Mouse (Mus musculus) hindbrain, embryonic 13.5 days (tissue): ENCODE measurements at regions not wholly inside any gene's neighbourhood (a gene's known extent, or its start where the extent isn't known, plus 50 kb on each side); places are given as distances from the start of the nearest gene placed in this dataset.

Experiments used
- ATAC-seq: fragments of 200-750 bp; cut with Nextera tagmentation; 2 replicates; pipeline ENCODE4 v1.8.0; 2017; ENCODE audit warnings: moderate TSS enrichment; ENCODE audit not compliant: low FRiP score
- H3K27ac ChIP-seq: fragments of 300-500 bp; sonication (generic); 2 replicates; pipeline ENCODE4 v1.5.1; 2015; ENCODE audit warnings: inconsistent platforms, mild to moderate bottlenecking, moderate library complexity
- H3K27me3 ChIP-seq: fragments of 300-500 bp; sonication (generic); 2 replicates; pipeline ENCODE4 v1.6.1; 2015; ENCODE audit warnings: mild to moderate bottlenecking, inconsistent platforms
- H3K36me3 ChIP-seq: fragments of 300-500 bp; sonication (generic); 2 replicates; pipeline ENCODE4 v1.6.1; 2015; ENCODE audit warnings: mild to moderate bottlenecking, inconsistent platforms
- H3K4me1 ChIP-seq: fragments of 300-500 bp; sonication (generic); replicated peaks from 2 replicates; pipeline ENCODE4 v1.6.1; 2015; ENCODE audit warnings: inconsistent platforms
- H3K4me2 ChIP-seq: fragments of 300-500 bp; sonication (generic); 2 replicates; pipeline ENCODE4 v1.6.1; 2015; ENCODE audit warnings: inconsistent platforms, mild to moderate bottlenecking, moderate library complexity
- H3K4me3 ChIP-seq: fragments of 300-500 bp; sonication (generic); 2 replicates; pipeline ENCODE4 v1.5.1; 2015; ENCODE audit warnings: mild to moderate bottlenecking, inconsistent platforms
- H3K9ac ChIP-seq: fragments of 300-500 bp; sonication (generic); 2 replicates; pipeline ENCODE4 v1.6.1; 2015; ENCODE audit warnings: mild to moderate bottlenecking, inconsistent platforms
- H3K9me3 ChIP-seq: fragments of 300-500 bp; sonication (generic); 2 replicates; pipeline ENCODE4 v1.6.1; 2016; ENCODE audit warnings: inconsistent platforms
- WGBS: fragments of 180-500 bp; shearing (Covaris S2); methylation state at CpG from one replicate; pipeline ENCODE4 v1.1.7; 2015; 5-methylcytosine and 5-hydroxymethylcytosine counted together

DNA sequence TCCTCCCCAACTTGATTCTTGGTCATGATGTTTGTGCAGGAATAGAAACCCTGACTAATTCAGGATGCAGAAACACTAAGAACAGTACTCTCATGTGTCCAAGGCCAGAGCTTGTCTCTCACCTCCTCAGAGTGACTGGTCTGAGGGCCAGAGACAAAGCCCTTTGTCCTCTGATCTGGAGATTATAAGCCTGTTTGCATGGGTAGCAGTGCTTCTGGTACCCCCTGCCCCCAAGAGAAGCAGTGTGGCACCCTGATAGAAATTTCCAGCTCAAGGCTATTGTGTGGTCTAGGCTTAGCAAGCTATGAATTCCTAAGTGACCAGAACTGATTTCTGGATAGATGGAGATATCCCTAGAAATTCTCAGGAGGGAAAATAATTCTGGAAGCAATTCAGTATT, 380.2 kb downstream of the Cd83 start:
- ATAC-seq = no peak
- no peaks in the 10 kb centered on the region for H3K36me3 ChIP-seq
- no peak overlapping the region for H3K9ac ChIP-seq
- no peaks in the 10 kb centered on the region for H3K27me3 ChIP-seq
- no peaks in the 10 kb centered on the region for H3K4me1 ChIP-seq
- no peak overlapping the region for H3K27ac ChIP-seq
- no peak overlapping the region for H3K4me2 ChIP-seq
- H3K9me3 ChIP-seq = no peaks in the 10 kb centered on the region
- no peak overlapping the region for H3K4me3 ChIP-seq

DNA sequence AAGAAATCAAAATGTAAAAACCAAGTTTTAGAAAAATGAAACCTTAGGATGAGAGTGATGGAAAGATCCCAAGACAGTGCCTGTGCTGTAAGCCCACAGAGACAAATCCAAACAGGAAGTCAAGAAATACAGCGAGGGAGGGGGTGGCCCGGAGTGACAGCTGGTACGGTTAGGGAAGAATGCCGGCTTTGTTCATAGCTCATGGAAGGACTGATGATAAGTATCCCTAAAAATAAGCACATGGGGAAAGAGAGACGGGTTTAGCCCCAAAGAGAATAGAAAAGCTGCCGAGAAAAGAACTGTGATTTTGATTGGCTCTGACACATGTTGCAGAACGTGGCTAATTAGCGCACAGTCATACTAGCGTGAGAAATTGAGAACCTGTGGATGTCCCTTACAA, 382.6 kb downstream of the Cd83 start:
- H3K9ac ChIP-seq = no peak overlapping the region
- H3K4me2 ChIP-seq = no peak overlapping the region
- no peaks in the 10 kb centered on the region for H3K36me3 ChIP-seq
- H3K27ac ChIP-seq = no peak overlapping the region
- 73% methylated on average over 9 of the region's 9 CpGs for WGBS
- no peak for ATAC-seq
- H3K9me3 ChIP-seq = no peaks in the 10 kb centered on the region
- no peak overlapping the region for H3K4me3 ChIP-seq
- H3K27me3 ChIP-seq = no peaks in the 10 kb centered on the region
- H3K4me1 ChIP-seq = no peaks in the 10 kb centered on the region

DNA sequence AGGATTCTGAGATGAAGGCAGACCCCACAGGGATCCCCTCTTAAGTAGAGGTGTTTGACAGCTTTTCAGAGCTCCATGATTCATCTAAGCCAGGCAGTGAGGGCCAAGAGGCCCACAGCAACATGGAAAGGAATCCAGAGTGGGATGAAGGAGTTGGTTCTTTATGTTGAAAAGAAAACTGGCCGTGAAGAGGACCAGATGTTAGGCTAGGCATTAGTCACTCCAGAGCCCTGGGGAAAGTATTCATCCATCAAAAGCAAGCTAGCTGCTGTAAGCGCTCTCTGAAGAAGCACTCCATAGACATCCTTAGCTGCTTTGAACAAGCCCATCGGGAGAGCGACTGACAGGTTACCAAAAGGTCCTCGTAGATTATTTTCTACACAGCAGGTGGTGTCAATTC, 383.6 kb downstream of the Cd83 start:
- H3K4me1 ChIP-seq = no peaks in the 10 kb centered on the region
- WGBS = 60% methylated on average over 5 of the region's 5 CpGs

DNA sequence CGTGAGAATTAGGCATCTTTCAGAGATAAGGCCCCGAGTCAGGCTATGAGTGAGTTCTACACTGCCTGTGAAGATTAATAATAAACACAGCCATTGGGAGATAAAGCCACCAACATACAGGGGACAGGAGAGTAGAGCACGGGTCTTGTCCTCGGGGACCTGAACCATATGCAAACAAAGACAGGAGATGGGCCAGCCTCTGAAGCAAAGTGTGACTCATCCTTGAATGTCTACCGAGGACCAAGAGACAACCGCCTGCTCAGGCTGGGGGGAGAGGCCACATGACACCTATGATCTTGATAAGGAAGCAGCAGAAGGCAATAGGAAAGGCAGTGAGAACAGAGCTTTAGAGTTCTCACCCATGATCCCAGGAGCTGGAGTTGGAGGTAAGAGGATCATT, 387.1 kb downstream of the Cd83 start:
- no peak overlapping the region for H3K27ac ChIP-seq
- no peaks in the 10 kb centered on the region for H3K27me3 ChIP-seq
- H3K4me3 ChIP-seq = no peak overlapping the region
- WGBS = 86% methylated on average over 6 of the region's 6 CpGs
- H3K4me2 ChIP-seq = no peak overlapping the region
- no peak for ATAC-seq
- no peaks in the 10 kb centered on the region for H3K9me3 ChIP-seq
- no peak overlapping the region for H3K9ac ChIP-seq
- no peaks in the 10 kb centered on the region for H3K36me3 ChIP-seq
- no peaks in the 10 kb centered on the region for H3K4me1 ChIP-seq

More for the DNA sequence above, 383.6 kb downstream of the Cd83 start:
- H3K4me2 ChIP-seq = no peak overlapping the region
- no peaks in the 10 kb centered on the region for H3K27me3 ChIP-seq
- H3K36me3 ChIP-seq = no peaks in the 10 kb centered on the region
- H3K9me3 ChIP-seq = no peaks in the 10 kb centered on the region
- no peak overlapping the region for H3K9ac ChIP-seq
- H3K27ac ChIP-seq = no peak overlapping the region
- no peak overlapping the region for H3K4me3 ChIP-seq
- no peak for ATAC-seq

DNA sequence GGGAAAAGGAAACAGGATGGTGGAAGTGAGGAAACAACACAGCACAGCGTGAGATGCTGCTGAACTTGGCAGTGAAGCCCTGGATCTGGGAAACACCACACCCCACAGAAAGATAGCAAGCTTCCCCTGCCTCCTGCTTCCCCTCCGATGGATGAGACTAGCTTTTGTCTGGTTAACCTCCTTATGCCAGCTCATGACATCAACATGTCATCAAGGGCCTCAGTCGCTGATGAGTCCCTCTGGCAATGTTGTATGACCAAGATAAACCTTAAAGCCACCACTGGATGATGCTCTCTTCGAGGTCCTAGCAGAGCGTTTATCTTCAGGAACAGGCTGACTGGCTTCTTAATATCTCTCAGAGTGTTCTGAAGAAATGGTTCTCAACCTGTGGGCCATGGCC, 388.1 kb downstream of the Cd83 start:
- H3K36me3 ChIP-seq = no peaks in the 10 kb centered on the region
- H3K4me3 ChIP-seq = no peak overlapping the region
- H3K4me2 ChIP-seq = no peak overlapping the region
- H3K9ac ChIP-seq = no peak overlapping the region
- H3K27ac ChIP-seq = no peak overlapping the region
- no peak for ATAC-seq
- no peaks in the 10 kb centered on the region for H3K9me3 ChIP-seq
- no peaks in the 10 kb centered on the region for H3K4me1 ChIP-seq
- 88% methylated on average over 5 of the region's 5 CpGs for WGBS
- no peaks in the 10 kb centered on the region for H3K27me3 ChIP-seq

DNA sequence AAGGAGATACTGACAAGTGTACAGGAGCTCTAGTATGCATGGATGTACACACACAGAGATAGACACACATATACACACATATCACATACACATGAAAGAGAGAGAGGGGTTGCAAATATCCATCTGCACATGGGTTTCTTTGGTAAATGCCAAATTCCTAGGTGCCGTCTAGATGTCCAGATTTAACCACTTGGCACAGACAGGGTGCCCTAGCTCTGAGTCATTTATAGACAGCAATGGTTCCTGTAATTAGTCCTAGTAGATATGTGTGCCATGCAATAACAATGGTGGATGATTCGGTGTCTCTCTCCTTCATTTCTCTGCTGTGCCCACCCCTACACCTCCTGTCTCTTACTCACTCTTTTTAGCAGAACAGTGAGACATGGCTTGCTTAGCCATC, 389.7 kb downstream of the Cd83 start:
- Histone ChIP-seq H3K9ac (no peak overlapping the region), H3K4me3 (no peak overlapping the region), H3K27ac (no peak overlapping the region), H3K4me2 (no peak overlapping the region), H3K36me3 (no peaks in the 10 kb centered on the region), H3K9me3 (no peaks in the 10 kb centered on the region), H3K4me1 (no peaks in the 10 kb centered on the region), H3K27me3 (no peaks in the 10 kb centered on the region)
- WGBS = 98% methylated on average over 2 of the region's 2 CpGs
- no peak for ATAC-seq

DNA sequence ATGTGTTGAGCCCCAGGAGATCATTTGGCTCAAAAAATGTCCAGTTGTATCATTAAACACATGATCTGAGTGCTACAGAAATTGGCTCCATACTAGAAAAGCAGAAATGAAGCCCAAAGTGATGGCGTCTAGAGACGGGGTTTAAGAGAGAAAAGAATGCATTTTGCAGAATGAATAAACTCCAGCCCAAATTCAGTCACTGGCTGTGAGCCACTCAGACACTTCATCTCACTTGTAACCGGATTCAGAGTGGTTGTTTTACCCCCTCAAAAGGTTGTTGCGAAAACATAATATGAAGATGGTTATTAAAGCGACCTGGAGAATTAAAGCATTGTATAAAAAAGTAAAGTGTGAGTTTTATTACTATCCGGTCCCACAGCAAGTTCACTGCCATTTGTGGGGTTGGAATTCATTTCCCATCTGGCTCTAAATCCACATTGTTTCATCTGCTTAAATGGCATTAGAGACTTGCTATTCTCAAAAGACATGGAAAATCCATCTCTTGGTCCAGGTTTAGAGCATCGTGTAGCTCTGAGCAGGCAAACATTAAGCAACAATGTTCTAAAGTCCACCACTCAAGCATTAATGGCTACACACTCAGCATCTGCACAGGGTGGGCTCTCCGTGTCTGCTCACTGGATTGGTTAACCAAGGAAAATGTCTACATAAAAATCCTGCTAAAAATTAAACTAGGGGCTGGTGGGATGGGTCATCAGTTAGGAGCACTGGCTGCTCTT, 390.9 kb downstream of the Cd83 start:
- WGBS = 89% methylated on average over 8 of the region's 8 CpGs
- Histone ChIP-seq H3K4me1 (no peaks in the 10 kb centered on the region), H3K4me3 (no peak overlapping the region), H3K4me2 (no peak overlapping the region), H3K27me3 (no peaks in the 10 kb centered on the region), H3K9me3 (no peaks in the 10 kb centered on the region), H3K27ac (no peak overlapping the region), H3K36me3 (no peaks in the 10 kb centered on the region), H3K9ac (no peak overlapping the region)
- ATAC-seq = no peak

DNA sequence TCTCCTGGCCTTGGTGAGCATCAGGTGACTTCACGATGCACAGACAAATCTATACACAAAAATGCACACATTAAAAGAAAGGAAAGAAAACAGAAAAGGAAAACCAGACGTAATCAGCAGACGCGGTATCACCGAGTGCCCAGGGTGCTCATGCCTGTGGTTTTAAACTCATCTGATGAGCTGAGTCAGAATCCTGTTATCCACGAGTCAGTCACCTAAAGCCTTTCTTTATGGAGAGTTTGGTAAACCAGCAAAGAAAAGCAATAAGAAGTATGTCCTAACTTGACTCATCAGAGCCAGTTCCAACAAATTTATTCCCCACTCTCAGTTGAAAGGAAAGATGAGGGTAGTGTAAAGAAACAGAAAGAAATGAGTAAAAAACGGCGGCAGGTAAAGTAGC, 391.5 kb downstream of the Cd83 start:
- Histone ChIP-seq H3K4me1 (no peaks in the 10 kb centered on the region), H3K9ac (no peak overlapping the region), H3K27ac (no peak overlapping the region), H3K4me3 (no peak overlapping the region), H3K27me3 (no peaks in the 10 kb centered on the region), H3K9me3 (no peaks in the 10 kb centered on the region), H3K36me3 (no peaks in the 10 kb centered on the region), H3K4me2 (no peak overlapping the region)
- 91% methylated on average over 8 of the region's 8 CpGs for WGBS
- ATAC-seq = no peak

DNA sequence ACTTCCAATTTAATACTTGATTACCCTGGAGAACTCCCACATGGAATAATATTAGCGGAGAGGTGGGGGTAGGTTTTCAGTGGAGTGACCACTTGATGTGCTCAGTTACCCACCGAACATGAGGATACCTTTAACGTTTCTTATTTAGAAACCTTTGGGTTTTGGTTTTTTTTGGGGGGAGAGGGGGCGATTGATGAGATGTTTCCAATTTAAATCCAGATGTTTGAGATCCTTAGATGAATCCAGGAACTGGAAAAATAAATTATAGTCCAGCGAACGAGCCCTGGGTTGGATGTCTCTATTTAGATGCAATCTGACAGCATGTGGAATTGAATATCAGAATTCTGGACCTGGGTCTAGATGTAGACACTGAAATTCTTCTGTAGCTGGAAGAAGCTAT, 393.4 kb downstream of the Cd83 start:
- Histone ChIP-seq H3K9ac (no peak overlapping the region), H3K9me3 (no peaks in the 10 kb centered on the region), H3K4me3 (no peak overlapping the region), H3K4me2 (no peak overlapping the region), H3K27me3 (no peaks in the 10 kb centered on the region), H3K4me1 (peaks cover 6% of the 10 kb centered on the region; the same call in 1 of the 2 replicates), H3K27ac (no peak overlapping the region), H3K36me3 (no peaks in the 10 kb centered on the region)
- WGBS = 75% methylated on average over 6 of the region's 6 CpGs
- no peak for ATAC-seq

DNA sequence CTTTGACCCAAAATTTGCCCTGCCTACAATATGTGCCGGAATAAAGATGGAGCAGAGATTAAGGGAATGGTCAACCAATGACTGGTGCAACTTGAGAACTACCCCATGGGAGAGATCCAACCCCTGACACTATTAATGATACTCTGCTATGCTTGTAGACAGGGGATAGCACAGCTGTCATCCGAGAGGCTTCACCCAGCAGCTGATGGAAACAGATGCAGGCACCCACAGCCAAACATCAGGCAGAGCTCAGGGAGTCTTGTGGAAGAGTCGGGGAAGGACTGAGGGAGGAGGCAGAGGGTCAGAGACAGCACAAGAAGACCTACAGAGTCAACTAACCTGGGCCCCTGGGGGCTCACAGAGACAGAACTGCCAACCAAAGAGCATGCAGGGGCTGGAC, 395.8 kb downstream of the Cd83 start:
- H3K4me2 ChIP-seq = no peak overlapping the region
- H3K27me3 ChIP-seq = peaks cover 4% of the 10 kb centered on the region; the same call in 1 of the 2 replicates
- H3K9me3 ChIP-seq = no peaks in the 10 kb centered on the region
- no peak overlapping the region for H3K27ac ChIP-seq
- H3K4me1 ChIP-seq = peaks cover 7% of the 10 kb centered on the region; the same call in 1 of the 2 replicates
- WGBS = 80% methylated on average over 3 of the region's 3 CpGs
- ATAC-seq = no peak
- H3K36me3 ChIP-seq = no peaks in the 10 kb centered on the region
- no peak overlapping the region for H3K4me3 ChIP-seq
- H3K9ac ChIP-seq = no peak overlapping the region

DNA sequence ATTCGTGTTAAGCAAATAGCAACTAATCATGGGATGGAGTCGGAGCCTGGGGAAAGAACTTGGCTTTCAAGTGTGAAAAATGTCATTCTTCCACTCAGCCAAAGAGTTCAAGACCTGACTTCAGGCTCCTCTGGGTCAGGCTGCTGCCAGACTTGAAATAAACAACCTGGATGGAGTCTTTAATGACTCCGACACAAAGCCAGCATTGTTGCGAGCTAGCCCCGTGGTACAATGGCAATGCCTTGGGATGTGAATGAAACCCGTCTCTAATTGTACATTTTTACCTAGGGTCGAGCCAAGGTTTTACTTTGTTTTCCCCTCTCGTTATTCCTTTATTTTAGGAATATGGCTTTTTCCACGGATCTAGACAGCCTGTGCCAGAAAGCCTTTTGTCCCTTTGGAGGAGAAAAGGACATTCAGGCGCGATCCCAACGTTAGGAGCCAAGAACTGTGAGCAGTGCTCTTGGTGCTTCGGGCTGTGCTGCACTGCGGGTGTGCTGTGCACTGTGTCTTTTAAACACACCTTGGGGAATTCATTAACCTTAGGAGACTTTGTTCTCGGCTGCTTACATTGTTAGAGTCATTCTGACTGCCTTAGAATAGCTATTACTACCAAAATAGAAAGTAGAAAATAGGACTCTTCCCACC, 398.1 kb downstream of the Cd83 start:
- Histone ChIP-seq H3K27me3 (peaks cover 4% of the 10 kb centered on the region; the same call in 1 of the 2 replicates), H3K4me1 (peaks cover 7% of the 10 kb centered on the region; the same call in 1 of the 2 replicates), H3K9ac (no peak overlapping the region), H3K27ac (no peak overlapping the region), H3K36me3 (no peaks in the 10 kb centered on the region), H3K4me2 (no peak overlapping the region), H3K4me3 (no peak overlapping the region), H3K9me3 (no peaks in the 10 kb centered on the region)
- 33% methylated on average over 15 of the region's 15 CpGs for WGBS
- ATAC-seq = no peak

DNA sequence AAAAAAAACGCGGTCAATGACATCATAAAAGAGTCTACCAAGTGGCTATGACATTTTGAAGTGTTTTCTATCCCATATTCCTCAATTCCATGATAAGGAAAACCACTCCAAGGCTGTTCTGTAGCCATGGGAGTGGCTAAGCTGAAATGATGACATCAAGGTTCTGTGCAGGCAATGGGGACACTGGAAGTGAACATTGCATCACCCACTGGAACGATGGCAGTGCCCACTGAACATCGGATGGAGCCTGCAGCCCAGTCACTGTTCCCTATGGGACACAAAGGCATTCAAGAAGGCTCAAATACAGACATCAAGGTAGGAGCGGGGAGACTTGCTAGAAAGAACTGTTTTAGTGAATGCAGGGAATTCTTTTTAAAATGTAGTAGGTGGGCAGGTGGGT, 410.8 kb downstream of the Cd83 start:
- Histone ChIP-seq H3K27ac (no peak overlapping the region), H3K9ac (no peak overlapping the region), H3K9me3 (no peaks in the 10 kb centered on the region), H3K4me2 (no peak overlapping the region), H3K4me1 (no peaks in the 10 kb centered on the region), H3K36me3 (no peaks in the 10 kb centered on the region), H3K27me3 (0 out of 2 replicates have a peak, but pooled peaks cover 3% of the 10 kb centered on the region), H3K4me3 (no peak overlapping the region)
- 93% methylated on average over 5 of the region's 5 CpGs for WGBS
- ATAC-seq = no peak

DNA sequence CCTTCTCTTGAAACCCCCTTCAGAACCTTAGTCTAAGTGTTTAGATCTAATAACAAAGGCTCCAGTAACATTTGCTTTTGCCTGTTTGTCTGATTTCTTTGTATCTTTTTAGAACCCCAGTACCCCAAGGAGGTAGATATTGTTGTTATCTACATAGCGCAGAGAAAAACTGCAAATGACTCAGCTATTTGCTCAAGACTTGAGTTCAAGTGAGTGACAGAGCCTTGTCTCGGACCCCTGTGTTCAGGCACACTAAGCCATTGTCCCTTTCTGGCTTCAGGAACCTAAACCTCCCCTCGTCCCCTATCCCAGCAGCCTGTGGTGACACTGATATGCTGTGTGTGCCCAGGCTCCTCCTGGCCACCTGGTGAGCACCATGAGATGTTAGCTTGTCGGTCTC, 421.5 kb downstream of the Cd83 start:
- WGBS = 51% methylated on average over 4 of the region's 4 CpGs
- no peak for ATAC-seq
- Histone ChIP-seq H3K9me3 (no peaks in the 10 kb centered on the region), H3K27me3 (peaks cover 56% of the 10 kb centered on the region), H3K9ac (no peak overlapping the region), H3K36me3 (no peaks in the 10 kb centered on the region), H3K27ac (no peak overlapping the region), H3K4me3 (no peak overlapping the region), H3K4me1 (peaks cover 22% of the 10 kb centered on the region), H3K4me2 (no peak overlapping the region)
